Mouse (Mus musculus): ENCODE results near the gene March6.

Gene March6

GRCm38 (mm10) chr15:31530659-31531445, at the start of gene March6:
Gene March6, minus strand, starts transcription at chr15:31531053.
- DNase-seq (ENCODE audit: low read depth, low spot score), result peak; percentile 88

GRCm38 (mm10) chr15:31576076-31576475, 45.2 kb upstream of the March6 start:
- DNase-seq (ENCODE audit: low read depth, low spot score), result no peak

DNA sequence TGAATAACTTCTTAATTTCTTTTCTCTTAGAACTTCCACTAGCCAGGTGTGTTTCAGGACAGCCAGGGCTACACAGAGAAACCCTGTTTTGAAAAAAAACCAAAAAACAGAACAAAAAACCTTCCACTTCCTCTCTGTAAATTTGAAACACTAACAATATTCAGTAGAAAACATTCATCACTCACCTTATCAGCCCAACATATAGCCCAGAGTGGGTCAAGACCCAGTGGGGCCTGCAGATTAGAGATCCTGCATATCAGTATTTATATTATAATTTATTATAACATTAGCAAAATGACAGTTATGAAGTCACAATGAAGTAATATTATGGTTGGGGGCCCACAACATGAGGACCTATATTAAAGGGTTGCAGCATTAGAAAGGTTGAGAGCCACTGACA, 42.8 kb upstream of the March6 start:
- DNase-seq (ENCODE audit: low read depth, low spot score), result no peak

DNA sequence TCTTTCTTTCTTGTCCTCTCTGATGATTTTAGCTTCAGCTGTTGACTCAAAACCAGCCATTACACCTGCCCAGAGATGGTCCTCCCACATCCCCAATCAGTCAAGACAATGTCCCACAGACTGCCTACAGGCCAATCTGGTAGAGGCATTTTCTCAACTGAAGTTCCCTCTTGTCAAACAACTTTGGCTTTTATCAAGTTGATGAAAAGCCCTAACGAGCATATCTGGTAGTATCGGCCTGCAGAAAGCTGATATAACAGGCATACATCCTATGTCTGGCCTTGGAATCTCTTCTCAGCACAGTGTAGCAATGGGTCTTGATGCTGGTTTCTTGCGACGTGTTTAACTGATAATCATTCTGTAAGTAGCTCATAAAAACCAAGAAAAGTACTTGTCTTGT, 42.4 kb upstream of the March6 start:
- DNase-seq (ENCODE audit: low read depth, low spot score), result no peak

DNA sequence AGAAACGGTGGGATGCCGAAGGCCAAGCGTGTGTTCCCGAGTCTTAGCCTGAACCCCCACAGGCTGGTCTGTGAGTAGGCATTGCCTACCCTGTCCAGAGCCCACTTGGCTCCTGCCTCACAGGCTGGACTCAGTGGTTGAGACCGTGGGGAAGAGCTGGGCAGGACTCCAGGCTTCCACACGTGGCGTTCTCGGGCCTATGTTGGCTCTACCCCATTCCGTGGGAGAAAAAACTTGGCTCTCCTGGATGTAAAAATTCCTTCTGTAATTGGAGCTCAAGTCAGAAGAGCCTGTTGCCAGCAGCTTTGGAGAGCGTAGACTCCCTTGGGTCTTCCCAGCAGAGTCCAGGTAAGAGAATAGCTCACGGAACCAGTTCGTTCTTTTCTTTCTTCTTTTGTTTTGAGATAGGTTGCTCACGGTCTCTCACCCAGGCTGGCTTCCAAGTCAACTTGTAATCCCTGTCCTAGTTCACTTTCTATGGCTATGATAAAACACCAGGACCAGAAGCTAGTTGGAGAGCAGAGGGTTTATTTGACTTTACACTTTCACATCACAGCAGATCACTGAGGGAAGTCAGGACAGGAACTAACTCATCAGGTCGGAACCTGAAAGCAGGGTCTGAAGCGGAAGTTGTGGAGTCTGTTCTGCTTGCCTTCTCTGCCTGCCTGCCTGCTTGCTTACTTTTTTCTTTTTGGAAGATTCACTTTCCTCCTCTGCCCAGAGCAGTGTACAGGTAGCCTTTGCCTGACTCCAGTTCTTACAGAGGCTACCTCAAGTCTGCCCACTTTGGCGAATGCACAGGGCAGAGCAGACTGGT, 41.3 kb upstream of the March6 start:
- DNase-seq (ENCODE audit: low read depth, low spot score), result no peak

DNA sequence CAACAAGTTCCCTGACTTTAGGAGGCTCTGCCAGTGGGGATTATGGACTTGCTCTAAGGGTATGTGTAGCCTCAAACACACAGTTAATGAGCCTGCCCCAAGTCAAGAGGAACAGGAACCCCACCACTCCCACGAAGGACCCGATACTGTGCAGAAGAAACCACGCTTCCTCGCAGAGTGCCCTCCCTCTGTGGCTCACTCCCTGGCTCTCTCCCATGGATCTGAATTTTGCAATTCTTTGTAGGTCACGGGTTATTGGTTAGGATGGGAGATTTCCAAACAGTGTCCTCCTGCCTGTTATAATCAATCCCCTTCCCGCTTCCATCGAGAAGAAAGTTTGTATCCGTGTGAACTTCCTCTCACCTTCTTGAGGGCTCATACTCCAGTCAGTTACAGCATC, 40.1 kb upstream of the March6 start:
- DNase-seq (ENCODE audit: low read depth, low spot score), result no peak

- DNase-seq (ENCODE audit: low read depth, low spot score), result no peak
Observed at GRCm38 (mm10) chr15:31569325-31570022, 38.6 kb upstream of the March6 start.

GRCm38 (mm10) chr15:31568581-31568996, 37.7 kb upstream of the March6 start:
- no peak for DNase-seq (ENCODE audit: low read depth, low spot score)

- no peak for DNase-seq (ENCODE audit: low read depth, low spot score)
Observed at GRCm38 (mm10) chr15:31567431-31567830, 36.6 kb upstream of the March6 start.

DNA sequence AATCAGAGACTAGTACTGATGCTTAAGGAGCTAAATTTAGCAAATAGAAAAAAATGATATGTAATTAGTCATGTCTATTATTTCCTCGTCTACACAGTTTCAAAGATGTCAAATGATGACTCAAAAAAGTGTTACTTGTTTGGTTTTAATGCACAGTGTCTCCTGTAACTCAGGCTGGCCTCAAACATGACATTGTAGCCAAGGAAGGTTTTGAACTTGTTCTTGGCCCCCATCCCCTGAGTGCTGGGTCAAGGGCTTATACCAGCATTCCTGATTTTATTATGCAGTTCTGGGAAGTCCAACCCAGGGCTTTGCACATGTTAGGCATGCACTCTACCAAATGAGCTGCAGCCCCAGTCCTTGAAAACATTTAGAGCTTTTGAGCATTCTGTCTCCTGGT, 34.9 kb upstream of the March6 start:
- no peak for DNase-seq (ENCODE audit: low read depth, low spot score)

DNA sequence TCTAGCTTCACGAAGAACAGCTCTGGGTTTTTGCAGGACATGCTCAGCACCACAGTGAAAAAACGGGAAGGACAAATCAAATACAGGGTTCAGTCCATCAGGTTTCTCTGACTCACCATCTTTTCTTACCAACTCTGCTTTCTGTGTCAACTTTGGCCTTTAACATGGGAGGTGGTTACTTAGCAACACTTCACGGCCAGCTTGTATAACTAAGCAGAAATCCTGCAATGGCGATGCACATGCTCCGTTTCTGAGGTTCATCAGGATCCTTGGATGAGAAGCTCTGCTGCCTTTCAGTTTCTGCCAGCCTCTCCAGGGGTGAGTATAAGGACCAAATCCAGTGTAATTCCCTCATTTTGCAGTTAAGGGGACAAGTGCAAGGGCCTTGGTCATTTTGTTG, 34.3 kb upstream of the March6 start, which contains the start of gene Cmbl:
Gene Cmbl (plus strand): TSS at position 206 of the 400 bp plus-strand sequence.
- no peak for DNase-seq (ENCODE audit: low read depth, low spot score)

- no peak for DNase-seq (ENCODE audit: low read depth, low spot score)
Observed at GRCm38 (mm10) chr15:31563577-31564546, 33.0 kb upstream of the March6 start.

DNA sequence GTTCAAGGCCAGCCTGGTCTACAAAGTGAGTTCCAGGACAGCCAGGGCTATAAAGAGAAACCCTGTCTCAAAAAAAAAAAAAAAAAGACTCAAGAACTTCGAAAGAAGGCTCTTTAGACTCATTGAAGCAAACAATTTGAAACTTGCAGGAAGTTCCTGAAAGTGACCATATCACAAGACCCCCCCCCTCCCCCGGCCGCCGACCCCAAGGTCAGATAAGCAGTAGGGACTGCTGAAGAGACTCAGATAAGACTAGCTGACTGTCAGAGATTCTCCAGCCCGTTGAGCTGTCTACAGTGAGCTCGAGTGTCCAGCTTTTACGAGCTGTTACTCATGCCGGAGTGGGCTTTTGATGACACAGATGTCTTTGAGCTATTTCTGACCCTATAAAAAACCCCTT, 32.0 kb upstream of the March6 start:
- DNase-seq (ENCODE audit: low read depth, low spot score), result no peak

- no peak for DNase-seq (ENCODE audit: low read depth, low spot score)
Observed at GRCm38 (mm10) chr15:31561976-31562375, 31.1 kb upstream of the March6 start.

DNA sequence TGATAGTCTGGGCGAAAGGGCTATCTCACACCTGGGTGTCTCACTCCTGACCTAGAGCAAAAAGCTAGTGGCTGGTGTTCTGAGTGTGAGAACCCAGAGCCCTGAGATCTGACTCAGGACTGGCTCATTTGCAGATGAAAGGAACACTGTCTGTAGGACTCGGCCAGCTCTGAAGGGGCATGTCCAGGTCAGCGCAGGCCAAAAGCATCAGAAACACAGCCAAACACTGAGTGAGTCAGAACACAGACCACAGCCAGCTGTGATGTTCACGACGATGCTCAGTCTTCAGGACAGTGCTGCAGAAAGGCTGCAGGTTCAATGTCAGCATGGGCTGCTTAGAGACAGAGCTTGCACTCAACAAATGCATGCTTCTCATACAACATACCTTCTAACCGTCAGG, 30.5 kb upstream of the March6 start:
- no peak for DNase-seq (ENCODE audit: low read depth, low spot score)

DNA sequence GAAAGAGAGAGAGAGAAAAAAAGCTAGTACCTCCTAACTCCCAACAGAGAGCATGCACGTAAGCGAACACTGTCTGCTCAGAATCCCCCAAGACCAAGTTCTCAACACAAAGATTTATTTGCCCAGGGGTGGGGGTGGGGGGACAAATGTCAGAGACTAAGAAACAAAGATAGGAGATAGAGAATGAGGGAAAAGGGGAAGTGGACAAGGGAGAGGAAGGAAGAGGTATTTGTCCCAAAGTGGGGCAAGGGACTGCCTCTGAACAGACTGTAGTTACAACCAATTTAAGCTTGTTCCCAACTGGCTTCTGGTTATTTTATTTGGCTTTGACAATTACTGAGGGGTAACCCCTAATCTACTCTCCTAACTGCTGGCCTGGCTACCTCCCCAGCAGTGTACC, 24.0 kb upstream of the March6 start:
- DNase-seq (ENCODE audit: low read depth, low spot score), result no peak

DNA sequence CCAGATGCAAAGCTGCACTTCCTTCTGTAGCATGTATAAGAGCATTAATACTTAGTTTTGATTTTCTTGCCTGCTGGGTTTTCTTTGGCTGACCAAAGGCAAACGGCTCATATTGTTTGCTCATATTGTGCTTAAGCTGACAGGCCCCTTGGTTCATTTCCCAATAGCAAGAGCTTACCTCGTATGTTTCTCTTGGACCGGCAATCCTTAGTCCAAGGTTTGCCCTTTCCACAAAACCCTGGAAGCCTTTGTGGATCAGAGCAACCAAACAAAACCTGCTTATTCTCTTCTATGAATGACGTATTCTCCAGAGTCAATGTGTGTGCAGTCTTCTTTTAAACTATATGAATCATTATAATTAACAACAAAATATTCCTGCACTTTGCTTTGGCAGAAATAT, 19.5 kb upstream of the March6 start:
- no peak for DNase-seq (ENCODE audit: low read depth, low spot score)

GRCm38 (mm10) chr15:31547421-31547820, 16.6 kb upstream of the March6 start:
- DNase-seq (ENCODE audit: low read depth, low spot score), result no peak

DNA sequence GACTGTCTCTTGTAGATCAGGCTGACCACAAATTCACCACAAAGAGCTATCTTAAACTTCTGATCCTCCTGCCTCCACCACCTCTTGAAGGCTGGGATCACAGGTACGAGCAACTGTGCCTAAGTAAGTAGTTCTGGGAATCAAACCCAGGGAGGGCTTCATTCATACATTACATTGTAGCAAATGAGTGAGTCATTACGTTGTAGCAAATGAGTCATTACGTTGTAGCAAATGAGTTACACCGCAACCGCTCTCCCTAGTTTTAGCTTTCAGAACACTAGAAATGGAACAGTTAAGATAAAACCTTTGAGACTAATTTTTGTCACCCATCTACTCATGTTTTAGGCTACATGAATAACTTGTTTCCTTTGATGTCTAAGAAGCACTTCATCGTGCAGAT, 15.4 kb upstream of the March6 start:
- DNase-seq (ENCODE audit: low read depth, low spot score), result no peak

- no peak for DNase-seq (ENCODE audit: low read depth, low spot score)
Observed at GRCm38 (mm10) chr15:31545058-31545457, 14.2 kb upstream of the March6 start.

GRCm38 (mm10) chr15:31543246-31543645, 12.4 kb upstream of the March6 start:
- no peak for DNase-seq (ENCODE audit: low read depth, low spot score)

All from brain, embryonic 18.5 days (tissue).